Mouse (Mus musculus): ENCODE measurements around the gene Ryr1. TPM values are rescaled to one million over a fixed set of nuclear protein-coding genes. Genes with fewer than 3 reads are reported as not detected.
A peak's percentile ranks its signal among the peaks of the same experiment; 100 is the strongest.

The Ryr1 gene
- total RNA-seq (2018; cell fraction: chromatin; rRNA removed): under 1 TPM in 11 of 26 experiments, not detected in 15; 0.05 to 0.34 (median 0.10) TPM
- under 1 TPM in 20 of 26 experiments, not detected in 6; under 0.01 to 0.05 (median under 0.01) TPM for total RNA-seq (2018; cell fraction: cytosol; rRNA removed)
- total RNA-seq (2018; cell fraction: nucleus; rRNA removed): 1 to 10 TPM in 1 of 26 experiments, under 1 TPM in 11, not detected in 14; 0.04 to 1.4 (median 0.15) TPM
- polyA plus RNA-seq (2018): 0.01 to 0.03 TPM in 2 of 3 replicates, not detected in the other

GRCm38 (mm10) chr7:29124970-29125369, at the start of gene Ryr1:
Gene Ryr1 (minus strand): TSS chr7:29125179.
- H3K36me3 ChIP-seq (ENCODE audit: inconsistent target): no peaks in the 10 kb centered on the region
- H3K79me2 ChIP-seq (ENCODE audit: inconsistent target): no peaks in the 10 kb centered on the region
- no peak within 1 kb of the TSS for H3K27ac ChIP-seq
- 1% methylated on average over 16 of the region's 16 CpGs for WGBS (ENCODE audit: missing documents)
- H3K4me3 ChIP-seq (ENCODE audit: inconsistent target): no peak within 1 kb of the TSS

- 93% methylated on average over 32 of the region's 32 CpGs for WGBS (ENCODE audit: missing documents)
- Histone ChIP-seq H3K27ac (no peak overlapping the region), H3K79me2 (ENCODE audit: inconsistent target) (peaks cover 24% of the 10 kb centered on the region), H3K36me3 (ENCODE audit: inconsistent target) (peaks cover 36% of the 10 kb centered on the region), H3K4me3 (ENCODE audit: inconsistent target) (no peak overlapping the region)
Measured at GRCm38 (mm10) chr7:29172390-29173016, 47.5 kb upstream of the Ryr1 start.

DNA sequence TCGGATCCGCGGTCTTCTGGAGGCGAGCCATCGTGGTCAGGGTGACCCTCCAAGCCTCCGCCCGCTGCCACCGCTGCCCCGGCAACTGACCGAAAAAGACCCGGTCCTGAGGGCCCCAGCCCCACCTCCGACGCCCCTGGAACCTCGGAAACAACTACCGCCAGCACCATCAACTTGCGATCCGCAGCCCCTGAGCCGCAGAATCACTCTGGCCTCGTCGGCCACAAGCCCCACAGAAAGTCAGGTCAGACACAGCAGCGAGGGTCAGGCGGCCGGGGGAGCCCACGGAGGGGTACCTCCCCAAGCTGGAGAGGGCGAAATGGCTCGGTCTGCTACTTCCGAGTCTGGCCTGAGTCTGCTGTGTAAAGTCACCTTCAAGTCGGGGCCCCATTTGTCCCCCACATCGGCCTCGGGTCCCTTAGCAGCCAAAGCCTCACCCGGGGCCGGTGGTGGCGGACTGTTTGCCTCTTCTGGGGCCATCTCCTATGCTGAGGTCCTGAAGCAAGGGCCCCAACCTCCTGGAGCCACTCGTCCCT, 46.7 kb upstream of the Ryr1 start:
- Histone ChIP-seq H3K4me3 (ENCODE audit: inconsistent target) (no peak overlapping the region), H3K36me3 (ENCODE audit: inconsistent target) (peaks cover 29% of the 10 kb centered on the region), H3K27ac (no peak overlapping the region), H3K79me2 (ENCODE audit: inconsistent target) (peaks cover 15% of the 10 kb centered on the region)
- WGBS (ENCODE audit: missing documents): 12% methylated on average over 34 of the region's 34 CpGs

- H3K79me2 ChIP-seq (ENCODE audit: inconsistent target): peaks cover 8% of the 10 kb centered on the region
- WGBS (ENCODE audit: missing documents): 2% methylated on average over 39 of the region's 43 CpGs
- H3K4me3 ChIP-seq (ENCODE audit: inconsistent target): peak overlapping the region; percentile 58
- peak overlapping the region; percentile 77 for H3K27ac ChIP-seq
- peaks cover 23% of the 10 kb centered on the region for H3K36me3 ChIP-seq (ENCODE audit: inconsistent target)
Measured at GRCm38 (mm10) chr7:29170755-29171561, 46.0 kb upstream of the Ryr1 start.

GRCm38 (mm10) chr7:29170066-29170754, 45.2 kb upstream of the Ryr1 start, which contains the start of the genes Ggn and Spred3:
Gene Ggn (plus strand): TSS chr7:29170210.
Gene Spred3 (minus strand): TSS chr7:29170411.
- Histone ChIP-seq H3K36me3 (ENCODE audit: inconsistent target) (peaks cover 15% of the 10 kb centered on the region), H3K79me2 (ENCODE audit: inconsistent target) (0 out of 2 replicates have a peak, but pooled peaks cover under 1% of the 10 kb centered on the region), H3K4me3 (ENCODE audit: inconsistent target) (peak within 1 kb of the TSS; percentile 58), H3K27ac (peak within 1 kb of the TSS; percentile 77)
- under 1% methylated on average over 30 of the region's 30 CpGs for WGBS (ENCODE audit: missing documents)

DNA sequence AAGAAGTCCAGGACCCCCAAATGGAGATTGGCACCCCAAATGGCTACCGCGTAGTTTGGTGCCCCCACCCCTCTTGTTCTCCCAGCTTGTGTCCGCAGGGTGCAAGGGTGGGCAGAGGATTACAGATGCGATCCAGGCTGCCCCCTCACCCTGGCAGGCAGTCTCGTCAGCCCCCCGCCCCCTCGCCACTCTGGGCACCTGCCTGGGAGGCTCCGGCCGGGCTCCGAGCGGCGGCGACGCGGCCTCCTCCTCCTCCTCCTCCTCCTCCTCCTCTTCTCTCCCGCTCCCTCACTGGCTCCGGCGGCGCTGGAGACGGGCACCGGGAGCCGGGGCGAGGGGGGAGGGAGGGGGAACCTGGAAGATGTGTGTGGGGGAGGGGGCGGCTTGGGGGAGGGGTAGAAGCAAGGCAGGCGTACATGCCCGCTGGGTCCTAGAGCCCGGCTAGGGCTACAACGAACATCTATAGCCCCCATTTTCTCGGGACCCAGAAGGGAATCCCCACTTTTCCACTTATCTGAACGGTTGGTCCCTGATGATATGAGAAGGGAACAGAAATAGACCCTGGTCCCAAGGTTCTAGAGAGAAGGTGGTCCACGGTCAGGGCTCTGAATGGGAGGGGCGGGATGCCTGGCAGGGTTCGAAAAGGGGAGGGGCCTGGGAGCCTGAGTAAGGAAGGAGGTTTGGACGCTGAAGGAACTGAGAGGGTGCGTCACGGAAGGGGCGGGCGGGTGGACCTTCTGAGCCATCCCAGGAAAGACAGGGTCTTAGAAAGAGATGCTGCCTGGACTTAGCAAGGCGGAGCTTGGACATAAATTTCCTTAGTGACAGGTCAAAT, 44.5 kb upstream of the Ryr1 start:
- H3K36me3 ChIP-seq (ENCODE audit: inconsistent target): peaks cover 8% of the 10 kb centered on the region
- peak overlapping the region; percentile 77 for H3K27ac ChIP-seq
- no peaks in the 10 kb centered on the region for H3K79me2 ChIP-seq (ENCODE audit: inconsistent target)
- peak overlapping the region; percentile 58 for H3K4me3 ChIP-seq (ENCODE audit: inconsistent target)
- 0% methylated on average over 29 of the region's 39 CpGs for WGBS (ENCODE audit: missing documents)

DNA sequence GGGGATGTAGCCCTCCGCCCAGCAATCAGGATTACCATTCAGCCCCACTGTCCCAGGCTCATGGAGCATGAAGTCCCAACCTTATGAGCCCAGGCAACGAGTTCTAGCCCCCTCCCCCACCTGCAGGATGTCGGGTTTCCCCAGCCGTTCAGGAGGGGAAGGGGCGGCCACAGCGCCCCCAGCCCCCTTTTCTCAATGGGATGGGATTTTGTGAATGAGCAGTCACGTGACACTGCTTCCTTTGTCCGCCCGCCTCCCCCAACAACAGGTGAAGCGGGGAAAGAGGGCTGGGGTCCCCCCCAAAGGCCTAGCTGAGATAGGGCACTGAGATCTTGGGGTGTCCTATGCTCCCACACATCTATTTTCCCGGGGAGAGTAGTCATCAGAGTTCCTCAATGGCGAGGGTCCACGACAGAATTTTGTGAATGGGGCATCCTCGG, 43.8 kb upstream of the Ryr1 start:
- WGBS (ENCODE audit: missing documents): 14% methylated on average over 8 of the region's 14 CpGs
- Histone ChIP-seq H3K79me2 (ENCODE audit: inconsistent target) (no peaks in the 10 kb centered on the region), H3K4me3 (ENCODE audit: inconsistent target) (peak overlapping the region; percentile 58), H3K27ac (no peak overlapping the region), H3K36me3 (ENCODE audit: inconsistent target) (peaks cover 1% of the 10 kb centered on the region; the same call in 1 of the 2 replicates)

GRCm38 (mm10) chr7:29168121-29168695, 43.2 kb upstream of the Ryr1 start:
- Histone ChIP-seq H3K4me3 (ENCODE audit: inconsistent target) (no peak overlapping the region; the same call in 1 of the 2 replicates), H3K79me2 (ENCODE audit: inconsistent target) (no peaks in the 10 kb centered on the region), H3K36me3 (ENCODE audit: inconsistent target) (no peaks in the 10 kb centered on the region; the same call in 1 of the 2 replicates), H3K27ac (no peak overlapping the region)
- 59% methylated on average over 6 of the region's 10 CpGs for WGBS (ENCODE audit: missing documents)

DNA sequence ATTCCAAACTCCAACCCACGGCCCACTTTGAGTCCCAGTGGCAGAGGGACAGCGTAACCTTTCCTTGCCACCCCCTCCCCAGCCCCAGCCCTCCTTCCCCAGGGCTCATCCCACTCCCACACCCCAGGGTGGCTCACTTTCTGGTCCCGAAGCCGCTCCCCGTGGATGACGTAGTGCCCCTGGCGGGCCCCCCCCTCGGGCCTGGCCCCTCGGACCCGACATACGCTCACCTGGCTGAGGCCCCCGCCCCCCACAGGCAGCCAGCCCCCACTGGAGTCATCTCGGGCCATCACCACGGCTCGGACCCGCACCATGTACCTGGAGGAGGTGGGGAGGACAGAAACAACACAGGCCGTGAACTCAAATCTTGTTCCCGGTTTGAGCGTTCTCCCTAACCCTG, 42.7 kb upstream of the Ryr1 start:
- no peaks in the 10 kb centered on the region for H3K36me3 ChIP-seq (ENCODE audit: inconsistent target)
- H3K27ac ChIP-seq: no peak overlapping the region
- WGBS (ENCODE audit: missing documents): 95% methylated on average over 13 of the region's 19 CpGs
- H3K79me2 ChIP-seq (ENCODE audit: inconsistent target): no peaks in the 10 kb centered on the region
- H3K4me3 ChIP-seq (ENCODE audit: inconsistent target): no peak overlapping the region

DNA sequence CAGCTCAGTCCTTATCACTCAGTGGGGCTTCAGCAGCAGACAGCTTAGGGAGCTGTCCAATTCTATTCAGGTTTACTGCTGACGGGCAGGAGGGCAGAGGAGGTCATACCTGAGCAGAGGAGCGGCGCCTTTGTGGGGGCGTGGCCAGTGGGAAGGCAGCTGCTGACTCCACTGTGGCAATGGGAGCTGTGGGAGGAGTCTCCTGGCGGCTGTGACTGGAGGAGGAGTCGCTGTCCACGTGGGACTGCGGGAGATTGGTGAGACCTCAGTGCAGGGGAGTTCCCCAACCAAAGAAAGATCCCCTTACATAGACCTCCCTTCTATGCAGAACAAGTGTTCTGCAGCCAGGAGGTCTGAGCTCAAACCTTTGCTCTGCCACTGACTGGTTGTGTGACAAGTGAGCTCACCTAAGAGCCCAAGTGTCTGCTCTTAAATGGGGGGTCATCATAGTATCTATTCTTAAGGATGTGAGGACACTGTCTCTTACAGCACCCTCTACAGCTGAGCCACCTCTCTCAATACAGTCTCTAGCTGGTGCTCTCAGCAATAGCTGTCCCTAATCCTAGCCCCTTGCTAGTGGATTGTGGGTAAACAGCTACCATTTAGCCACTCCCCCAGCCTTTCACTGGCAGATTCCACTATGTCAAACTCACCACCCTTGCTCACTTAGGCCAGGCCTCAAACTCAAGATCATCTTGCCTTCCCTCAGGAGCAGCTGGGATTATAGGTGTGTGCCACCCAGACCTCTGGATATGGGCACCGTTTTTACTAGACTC, 38.0 kb upstream of the Ryr1 start:
- Histone ChIP-seq H3K27ac (no peak overlapping the region), H3K79me2 (ENCODE audit: inconsistent target) (no peaks in the 10 kb centered on the region), H3K36me3 (ENCODE audit: inconsistent target) (no peaks in the 10 kb centered on the region), H3K4me3 (ENCODE audit: inconsistent target) (no peak overlapping the region)
- 32% methylated on average over 8 of the region's 9 CpGs for WGBS (ENCODE audit: missing documents)

GRCm38 (mm10) chr7:29162294-29162693, 37.3 kb upstream of the Ryr1 start:
- H3K4me3 ChIP-seq (ENCODE audit: inconsistent target): no peak overlapping the region
- H3K79me2 ChIP-seq (ENCODE audit: inconsistent target): no peaks in the 10 kb centered on the region
- H3K36me3 ChIP-seq (ENCODE audit: inconsistent target): no peaks in the 10 kb centered on the region
- WGBS (ENCODE audit: missing documents): 98% methylated on average over 5 of the region's 5 CpGs
- H3K27ac ChIP-seq: no peak overlapping the region

- Histone ChIP-seq H3K4me3 (ENCODE audit: inconsistent target) (no peak overlapping the region), H3K79me2 (ENCODE audit: inconsistent target) (no peaks in the 10 kb centered on the region), H3K27ac (no peak overlapping the region), H3K36me3 (ENCODE audit: inconsistent target) (no peaks in the 10 kb centered on the region; the same call in 1 of the 2 replicates)
- 45% methylated on average over 5 of the region's 5 CpGs for WGBS (ENCODE audit: missing documents)
Measured at GRCm38 (mm10) chr7:29158264-29158663, 33.3 kb upstream of the Ryr1 start.

Data from macrophage (primary cell).